8 mouse cellular contexts compared by ENCODE assay signal in genomic region chr3:87508205-87508901, GRCm38 (mm10). TPM values are rescaled to one million over a fixed set of nuclear protein-coding genes. Genes with fewer than 3 reads are reported as not detected.
A peak's percentile ranks its signal among the peaks of the same experiment; 100 is the strongest.
DNase-seq lines count a peak whose midpoint lies in the region; ATAC-seq lines count a peak whose summit lies in the region.

No protein-coding gene starts in this region.

- peak overlapping the region; percentile 16; the same call in 1 of the 2 replicates for H3K9ac ChIP-seq in hindbrain, embryonic 15.5 days

- no peaks in the 10 kb centered on the region for H3K9me3 ChIP-seq in hindbrain, embryonic 15.5 days

- no peak overlapping the region for H3K4me3 ChIP-seq in hindbrain, embryonic 15.5 days

- H3K4me1 ChIP-seq in hindbrain, embryonic 15.5 days (replicated peaks) = peaks cover 6% of the 10 kb centered on the region

- H3K27me3 ChIP-seq in hindbrain, embryonic 15.5 days = no peaks in the 10 kb centered on the region

- no peak overlapping the region for H3K27ac ChIP-seq in hindbrain, embryonic 15.5 days (replicated peaks)

- peak; percentile 82; the same call in 1 of the 2 replicates for ATAC-seq in hindbrain, embryonic 15.5 days (ENCODE audit: low FRiP score, low read depth)

- H3K36me3 ChIP-seq in hindbrain, embryonic 15.5 days = no peaks in the 10 kb centered on the region

- peak overlapping the region; percentile 38 for H3K4me2 ChIP-seq in hindbrain, embryonic 15.5 days

- DNase-seq in R1 (ENCODE audit: low read depth, low spot score) = peak; percentile 89
- peak; percentile 86 to 93 for DNase-seq in cerebellum, postnatal 25 days
- peak; percentile 89 for DNase-seq in gastrocnemius, adult 18-20 months (ENCODE audit: low spot score)
- peak; percentile 62 to 94 for DNase-seq in layer of hippocampus, postnatal 25 days (ENCODE audit: extremely low spot score in 1 of 2, low spot score in 1 of 2)
- DNase-seq in lung, postnatal 14 days = peak; percentile 94
- peak; percentile 96 for DNase-seq in retina, embryonic 14.5 days (ENCODE audit: low spot score)
- peak; percentile 83 for DNase-seq in thymus, postnatal 25 days

- WGBS in hindbrain, embryonic 15.5 days = 30% methylated on average over 17 of the region's 17 CpGs

RNA-seq across cellular contexts. Expression of gene Etv3, which starts 16.9 kb away (rescaled TPM):
- total RNA-seq in gastrocnemius, adult 18-20 months (2021) = 1 to 10 TPM; 9.5 to 9.7 TPM
- polyA plus RNA-seq in hindbrain, embryonic 15.5 days (2015; fragmentation: Nextera tagmentation; extraction: Ambion mirVana) = 10.4 and 10.8 TPM in 2 replicates
- 10 to 100 TPM; 20.2 to 21.6 TPM for total RNA-seq in layer of hippocampus, postnatal 25 days (2021)
